Mouse (Mus musculus) kidney, postnatal 36 days (tissue): ENCODE data around the gene Slc10a1.

Experiments used
- DNase-seq, 2 experiments: peaks; one replicate each; pipeline ENCODE4 v3.0.0; 2021 to 2022; ENCODE audit warnings: mixed read lengths in 2 of 2

Slc10a1 gene

GRCm38 (mm10) chr12:80968605-80969004 is at the start of gene Slc10a1:
TSS of gene Slc10a1 (minus strand) at chr12:80968705.
- no peak for DNase-seq

- DNase-seq: no peak
Measured at GRCm38 (mm10) chr12:81017624-81018023, 49.1 kb upstream of the Slc10a1 start.

DNA sequence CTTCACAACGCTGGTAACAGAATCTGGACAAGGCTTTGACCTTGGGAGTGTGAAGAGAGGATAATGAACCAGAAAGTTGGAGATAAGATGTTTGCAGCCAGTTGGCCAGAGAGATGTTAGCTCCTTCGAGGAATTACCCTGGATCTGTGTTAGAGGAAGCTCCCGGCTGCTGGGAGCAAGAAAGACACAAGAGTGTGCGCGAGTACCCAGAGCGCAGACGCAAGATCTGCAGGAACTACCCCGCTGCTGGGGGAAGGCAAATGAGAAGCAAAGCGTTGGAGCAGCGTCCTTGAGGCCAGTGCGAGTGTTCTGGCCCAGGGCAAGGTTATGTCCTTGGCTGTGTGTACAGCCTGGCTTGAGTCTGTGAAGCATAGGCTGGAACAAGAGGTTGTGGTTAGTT is 45.0 kb upstream of the Slc10a1 start:
- no peak for DNase-seq

DNA sequence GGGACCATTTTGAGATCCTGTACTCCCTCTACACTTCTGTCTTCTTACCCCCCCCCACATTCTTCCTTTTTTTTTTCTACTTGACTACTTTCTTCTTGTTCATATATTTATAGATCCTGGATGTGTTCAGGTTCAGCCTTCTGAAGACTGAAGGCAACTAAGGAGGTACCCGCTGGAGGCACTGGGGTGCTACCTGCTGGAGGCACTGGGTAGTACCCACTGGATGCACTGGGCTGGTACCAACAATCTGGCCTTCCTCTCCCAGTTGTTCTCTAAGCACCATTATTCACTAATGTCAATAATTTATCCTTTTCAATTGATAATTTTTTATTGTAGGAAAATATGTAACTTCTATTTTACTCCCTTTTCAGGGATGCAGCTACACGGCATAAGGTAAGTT is 43.5 kb upstream of the Slc10a1 start:
- DNase-seq: no peak

DNA sequence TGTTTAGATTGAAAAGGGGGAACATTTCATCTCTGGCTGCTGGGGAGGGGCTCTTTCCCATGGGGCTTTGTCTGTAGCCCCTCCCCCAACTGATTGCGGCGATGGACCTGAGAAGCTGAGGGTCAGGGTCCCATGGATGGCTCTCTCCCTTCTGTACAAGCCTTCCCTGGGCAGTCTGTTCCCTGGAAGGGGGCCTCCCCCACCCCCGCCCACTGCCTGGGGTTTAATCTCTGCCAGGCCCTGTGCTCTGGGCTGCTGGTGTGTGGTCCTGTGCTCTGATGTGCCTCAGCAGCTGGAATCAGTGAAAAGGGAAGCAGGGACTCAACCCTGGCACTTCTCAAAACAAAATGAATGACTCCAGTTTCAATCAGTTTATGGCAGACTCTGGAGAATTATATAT is 41.3 kb upstream of the Slc10a1 start:
- no peak for DNase-seq

- no peak for DNase-seq
Measured at GRCm38 (mm10) chr12:81002841-81003635, 34.5 kb upstream of the Slc10a1 start.

- no peak for DNase-seq
Measured at GRCm38 (mm10) chr12:81000924-81001323, 32.4 kb upstream of the Slc10a1 start.

DNA sequence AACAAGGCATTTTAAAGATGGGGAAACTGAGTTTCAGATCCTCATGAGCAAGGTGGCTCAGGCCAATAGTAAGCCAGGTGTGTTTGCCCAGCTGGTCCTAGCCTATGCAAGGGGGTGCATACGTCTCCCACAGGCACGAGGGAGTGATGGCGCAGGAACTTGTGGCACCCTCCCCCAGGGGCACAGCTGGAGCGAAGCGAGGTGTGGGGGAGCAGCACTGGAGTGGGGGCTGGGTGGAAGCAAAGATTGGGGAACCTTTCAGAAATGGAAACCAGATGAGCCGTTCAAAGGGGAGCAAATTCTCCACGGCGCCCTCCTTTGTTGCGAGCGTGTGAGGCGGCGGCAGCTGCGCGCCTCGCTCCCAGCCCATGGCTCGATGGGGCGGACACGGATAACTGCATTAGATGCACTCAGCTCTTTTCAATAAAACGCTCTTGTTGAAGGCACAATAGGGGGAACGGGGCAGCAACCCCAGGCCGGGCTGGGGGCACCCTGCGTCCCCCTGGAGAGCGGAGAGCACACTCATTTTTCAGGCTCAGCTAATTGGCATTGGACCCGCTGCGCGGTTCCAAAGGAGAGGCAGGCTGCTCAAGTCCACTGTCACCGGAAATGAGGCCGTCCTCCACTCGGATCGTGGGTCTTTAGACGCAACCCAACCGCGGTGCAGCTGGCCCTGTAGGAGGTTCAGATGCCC is 30.2 kb upstream of the Slc10a1 start:
- no peak for DNase-seq

DNA sequence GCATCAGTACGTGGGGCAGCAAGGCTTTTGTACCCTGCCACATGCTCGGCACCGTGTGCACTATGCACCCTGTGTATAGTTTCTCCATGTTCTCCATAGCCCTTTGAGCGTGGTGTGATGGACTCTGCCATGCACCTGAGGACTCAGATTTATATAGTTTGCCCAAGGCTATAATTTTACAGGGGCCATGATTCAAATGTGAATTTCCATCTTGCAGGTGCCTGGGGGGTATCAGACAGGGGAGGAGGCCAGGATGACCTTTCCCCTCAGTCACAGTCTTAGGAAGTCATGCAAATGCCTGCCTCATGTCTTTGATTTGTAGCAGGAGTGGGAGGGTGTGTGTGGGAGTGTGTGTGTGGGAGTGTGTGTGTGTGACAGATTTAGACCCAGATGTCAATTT is 29.1 kb upstream of the Slc10a1 start:
- no peak for DNase-seq

- no peak for DNase-seq
Measured at GRCm38 (mm10) chr12:80995326-80995725, 26.8 kb upstream of the Slc10a1 start.

DNA sequence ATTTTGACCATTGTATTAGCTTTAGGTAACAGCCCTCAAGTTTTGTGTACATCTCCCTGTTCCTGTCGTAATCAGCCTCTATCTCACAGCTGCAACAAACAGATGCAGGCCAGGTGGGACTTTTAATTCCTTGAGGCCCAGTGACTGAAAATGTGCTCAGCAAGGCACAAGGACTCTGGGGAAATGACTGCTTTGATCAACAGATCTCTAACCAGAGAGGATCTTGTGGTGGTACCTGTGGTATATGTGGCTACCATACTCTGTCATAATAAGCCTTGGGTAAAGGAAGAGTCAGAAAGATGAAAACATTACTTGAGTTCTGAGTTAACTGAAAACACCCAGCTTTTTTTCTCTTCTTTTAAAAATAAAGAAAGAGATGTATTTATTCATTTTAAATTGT is 25.3 kb upstream of the Slc10a1 start:
- DNase-seq: no peak

DNA sequence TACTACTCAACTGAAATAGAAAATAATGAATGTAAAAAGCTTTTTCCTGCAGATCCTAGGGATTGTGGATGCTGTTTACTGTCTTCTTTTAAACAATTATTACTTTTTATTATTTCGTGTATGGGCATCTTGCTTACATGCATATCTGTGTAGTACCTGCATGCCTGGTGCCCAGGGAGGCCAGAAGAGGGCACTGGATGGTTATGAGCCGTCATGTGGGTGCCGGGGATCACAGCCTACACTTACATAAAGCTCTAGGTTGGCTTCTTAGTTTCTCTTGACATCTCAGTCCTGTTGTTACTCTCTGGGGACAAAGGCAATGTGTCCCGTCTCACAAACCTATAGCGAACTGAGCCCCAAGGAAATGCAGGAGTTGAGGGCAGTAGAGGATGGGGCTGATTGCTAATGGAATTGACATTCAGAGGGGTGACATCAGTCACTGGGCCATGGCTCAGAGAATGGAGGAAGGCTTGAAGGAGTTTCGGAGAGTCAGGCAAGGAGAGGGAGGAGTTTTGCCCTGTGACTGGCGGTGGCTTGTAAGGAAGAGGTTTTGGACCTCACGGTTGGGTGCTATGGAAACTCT is 24.1 kb upstream of the Slc10a1 start:
- no peak for DNase-seq

GRCm38 (mm10) chr12:80991806-80992205 is 23.3 kb upstream of the Slc10a1 start:
- DNase-seq: no peak

- DNase-seq: no peak
Measured at GRCm38 (mm10) chr12:80990901-80991445, 22.5 kb upstream of the Slc10a1 start.

DNA sequence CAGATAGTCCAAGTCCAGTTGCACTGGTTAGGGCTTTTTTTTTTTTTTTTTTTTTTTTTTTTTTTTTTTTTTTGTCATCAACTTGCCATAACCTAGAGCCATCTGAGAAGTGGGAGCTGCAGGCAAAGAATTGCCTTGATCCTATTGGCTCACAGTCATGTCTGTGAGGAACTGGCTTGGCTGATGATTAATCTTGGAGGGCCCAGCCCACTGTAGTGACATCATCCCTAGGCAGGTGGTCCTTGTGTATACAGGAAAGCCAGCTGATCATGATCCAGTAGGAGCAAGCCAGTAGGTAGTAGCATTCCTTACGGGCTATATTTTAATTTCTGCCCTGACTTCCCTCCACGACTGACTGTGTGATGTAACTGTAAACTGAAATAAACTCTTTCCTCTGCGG is 19.8 kb upstream of the Slc10a1 start:
- DNase-seq: no peak

DNA sequence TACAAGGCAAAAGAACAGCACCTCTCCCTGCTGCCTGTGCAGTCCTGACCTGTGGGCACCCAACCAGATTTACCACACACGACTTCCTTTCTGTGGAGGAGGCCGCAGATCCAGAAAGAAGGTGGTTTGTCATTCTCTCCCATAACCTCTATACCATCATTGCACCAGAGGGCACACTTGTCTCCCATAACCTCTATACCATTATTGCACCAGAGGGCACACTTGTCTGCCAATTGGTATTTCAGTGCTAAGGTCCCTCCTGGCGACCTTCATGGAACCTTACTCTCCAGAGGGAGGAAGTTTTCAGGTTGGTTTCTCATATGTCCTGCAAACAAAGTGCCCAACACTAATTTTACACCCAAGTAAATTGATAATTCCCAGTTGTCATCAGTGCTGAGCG is 18.1 kb upstream of the Slc10a1 start:
- no peak for DNase-seq

DNA sequence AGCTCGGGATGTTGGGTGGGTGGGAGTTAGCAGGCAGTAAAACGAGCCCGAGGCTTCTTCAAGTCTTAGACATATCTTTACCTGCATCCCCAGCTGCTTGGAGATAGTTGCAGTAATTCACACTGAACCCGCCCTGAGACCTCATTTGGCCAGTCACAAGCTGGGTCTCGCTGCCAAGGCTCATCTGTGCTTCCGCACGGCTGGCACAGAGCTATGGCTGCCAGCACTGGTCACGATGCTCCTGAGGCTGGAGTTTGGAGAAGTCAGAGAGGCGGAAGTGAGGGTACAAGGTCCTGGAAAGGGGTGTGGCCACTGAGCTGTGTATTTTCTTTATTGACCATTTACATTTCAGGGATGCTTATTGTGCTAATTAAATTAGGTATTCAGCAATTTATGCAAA is 15.2 kb upstream of the Slc10a1 start:
- DNase-seq: no peak

GRCm38 (mm10) chr12:80982326-80982725 is 13.8 kb upstream of the Slc10a1 start:
- peak; percentile 46 to 83 for DNase-seq

- DNase-seq: no peak
Measured at GRCm38 (mm10) chr12:80975939-80976671, 7.6 kb upstream of the Slc10a1 start.

- DNase-seq: no peak
Measured at GRCm38 (mm10) chr12:80971756-80972155, 3.3 kb upstream of the Slc10a1 start.

DNA sequence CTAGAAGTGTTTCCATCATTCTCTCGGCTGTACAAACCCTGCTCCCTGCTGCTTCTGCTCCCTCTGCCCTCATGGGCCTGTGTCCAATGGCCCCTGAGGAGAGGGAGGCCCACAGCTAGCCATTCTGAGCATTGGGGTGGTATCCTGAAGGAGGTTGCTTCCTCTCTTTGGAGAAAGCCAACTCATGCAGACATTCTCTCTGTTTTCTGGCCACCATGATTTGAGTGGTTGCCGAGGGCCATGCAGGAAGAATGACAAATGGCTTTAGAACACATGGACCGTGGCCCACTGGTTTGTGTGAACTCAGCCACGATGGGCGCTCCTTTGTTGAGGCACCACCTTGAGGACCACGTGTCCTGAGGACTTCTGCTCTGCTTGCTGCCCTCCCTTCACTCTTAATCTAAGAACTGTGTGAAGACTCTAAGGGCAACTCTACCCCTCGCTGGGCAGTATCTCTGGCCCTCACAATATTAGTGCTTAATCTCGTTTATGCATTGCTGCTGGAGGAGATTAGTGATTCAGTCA is 1.7 kb upstream of the Slc10a1 start:
- DNase-seq: no peak

- no peak for DNase-seq
Measured at GRCm38 (mm10) chr12:80967918-80968317, 587 bp downstream of the Slc10a1 start.
